Mouse (Mus musculus): ENCODE measurements around the gene Ube2n. TPM values are rescaled to one million over a fixed set of nuclear protein-coding genes. Genes with fewer than 3 reads are reported as not detected.
A peak's percentile ranks its signal among the peaks of the same experiment; 100 is the strongest.
"Not testable (repeated sequence)": the region's sequence is repeated elsewhere in the genome, so short reads cannot be mapped to it uniquely, and the experiment has no call there.

The Ube2n gene
- polyA plus RNA-seq, 1 experiment from 2014 or later: 432 TPM

GRCm38 (mm10) chr10:95549080-95549479 is 34.1 kb downstream of the Ube2n start:
- not testable (repeated sequence) for DNase-seq (ENCODE audit: low spot score); H3K9me3 ChIP-seq (replicated peaks); H3K4me3 ChIP-seq; H3K4me1 ChIP-seq; H3K27me3 ChIP-seq (ENCODE audit: low read depth, poor library complexity, severe bottlenecking); H3K27ac ChIP-seq
- 89% methylated on average over 5 of the region's 5 CpGs for WGBS
- peaks cover 77% of the 10 kb centered on the region for H3K36me3 ChIP-seq

- no peak overlapping the region for H3K4me3 ChIP-seq
- peaks cover 72% of the 10 kb centered on the region for H3K36me3 ChIP-seq
- no peaks in the 10 kb centered on the region for H3K9me3 ChIP-seq (replicated peaks)
- no peaks in the 10 kb centered on the region for H3K27me3 ChIP-seq (ENCODE audit: low read depth, poor library complexity, severe bottlenecking)
- H3K4me1 ChIP-seq: no peaks in the 10 kb centered on the region
- no peak overlapping the region for H3K27ac ChIP-seq
- no peak for DNase-seq (ENCODE audit: low spot score)
- 74% methylated on average over 1 of the region's 1 CpGs for WGBS
Observed at GRCm38 (mm10) chr10:95550506-95550905, 35.6 kb downstream of the Ube2n start.

- no peak for DNase-seq (ENCODE audit: low spot score)
- Histone ChIP-seq H3K4me3 (no peak overlapping the region), H3K27me3 (ENCODE audit: low read depth, poor library complexity, severe bottlenecking) (no peaks in the 10 kb centered on the region), H3K36me3 (peaks cover 63% of the 10 kb centered on the region), H3K4me1 (no peaks in the 10 kb centered on the region), H3K9me3 (replicated peaks) (no peaks in the 10 kb centered on the region), H3K27ac (no peak overlapping the region)
Observed at GRCm38 (mm10) chr10:95551752-95552151, 36.8 kb downstream of the Ube2n start.

- no peaks in the 10 kb centered on the region for H3K27me3 ChIP-seq (ENCODE audit: low read depth, poor library complexity, severe bottlenecking)
- 72% methylated on average over 3 of the region's 3 CpGs for WGBS
- no peaks in the 10 kb centered on the region for H3K4me1 ChIP-seq
- H3K4me3 ChIP-seq: no peak overlapping the region
- DNase-seq (ENCODE audit: low spot score): no peak
- no peaks in the 10 kb centered on the region for H3K9me3 ChIP-seq (replicated peaks)
- H3K36me3 ChIP-seq: peaks cover 58% of the 10 kb centered on the region
- no peak overlapping the region for H3K27ac ChIP-seq
Observed at GRCm38 (mm10) chr10:95552326-95552725, 37.4 kb downstream of the Ube2n start.

- Histone ChIP-seq H3K36me3 (peaks cover 53% of the 10 kb centered on the region), H3K27me3 (ENCODE audit: low read depth, poor library complexity, severe bottlenecking) (no peaks in the 10 kb centered on the region), H3K4me1 (peaks cover 3% of the 10 kb centered on the region; the same call in 1 of the 2 replicates), H3K9me3 (replicated peaks) (no peaks in the 10 kb centered on the region), H3K4me3 (no peak overlapping the region), H3K27ac (no peak overlapping the region)
- 87% methylated on average over 11 of the region's 11 CpGs for WGBS
- no peak for DNase-seq (ENCODE audit: low spot score)
Observed at GRCm38 (mm10) chr10:95555866-95556265, 40.9 kb downstream of the Ube2n start.

GRCm38 (mm10) chr10:95557337-95557828 is 42.4 kb downstream of the Ube2n start:
- 90% methylated on average over 5 of the region's 5 CpGs for WGBS
- Histone ChIP-seq H3K27me3 (ENCODE audit: low read depth, poor library complexity, severe bottlenecking) (no peaks in the 10 kb centered on the region), H3K27ac (no peak overlapping the region), H3K4me1 (peaks cover 14% of the 10 kb centered on the region), H3K4me3 (no peak overlapping the region), H3K36me3 (peaks cover 43% of the 10 kb centered on the region), H3K9me3 (replicated peaks) (no peaks in the 10 kb centered on the region)
- no peak for DNase-seq (ENCODE audit: low spot score)

- Histone ChIP-seq H3K27ac (no peak overlapping the region), H3K4me3 (no peak overlapping the region), H3K9me3 (replicated peaks) (no peaks in the 10 kb centered on the region), H3K27me3 (ENCODE audit: low read depth, poor library complexity, severe bottlenecking) (no peaks in the 10 kb centered on the region), H3K4me1 (peaks cover 18% of the 10 kb centered on the region), H3K36me3 (peaks cover 39% of the 10 kb centered on the region)
- DNase-seq (ENCODE audit: low spot score): no peak
- WGBS: 83% methylated on average over 7 of the region's 7 CpGs
Observed at GRCm38 (mm10) chr10:95559426-95559825, 44.5 kb downstream of the Ube2n start.

GRCm38 (mm10) chr10:95560394-95560983 is 45.5 kb downstream of the Ube2n start:
- Histone ChIP-seq H3K27me3 (ENCODE audit: low read depth, poor library complexity, severe bottlenecking) (no peaks in the 10 kb centered on the region), H3K9me3 (replicated peaks) (no peaks in the 10 kb centered on the region), H3K4me3 (no peak overlapping the region), H3K27ac (no peak overlapping the region), H3K36me3 (peaks cover 32% of the 10 kb centered on the region), H3K4me1 (peaks cover 28% of the 10 kb centered on the region)
- no peak for DNase-seq (ENCODE audit: low spot score)
- 91% methylated on average over 9 of the region's 9 CpGs for WGBS

- DNase-seq (ENCODE audit: low spot score): no peak
- Histone ChIP-seq H3K4me1 (peaks cover 32% of the 10 kb centered on the region), H3K4me3 (peak overlapping the region; percentile 92), H3K27me3 (ENCODE audit: low read depth, poor library complexity, severe bottlenecking) (no peaks in the 10 kb centered on the region), H3K36me3 (peaks cover 29% of the 10 kb centered on the region), H3K27ac (no peak overlapping the region), H3K9me3 (replicated peaks) (no peaks in the 10 kb centered on the region)
- WGBS: 76% methylated on average over 7 of the region's 7 CpGs
Observed at GRCm38 (mm10) chr10:95561616-95562015, 46.7 kb downstream of the Ube2n start.

GRCm38 (mm10) chr10:95562395-95562794 is 47.5 kb downstream of the Ube2n start:
- peaks cover 28% of the 10 kb centered on the region for H3K36me3 ChIP-seq
- peaks cover 32% of the 10 kb centered on the region for H3K4me1 ChIP-seq
- 12% methylated on average over 8 of the region's 8 CpGs for WGBS
- H3K27me3 ChIP-seq (ENCODE audit: low read depth, poor library complexity, severe bottlenecking): no peaks in the 10 kb centered on the region
- no peak for DNase-seq (ENCODE audit: low spot score)
- H3K9me3 ChIP-seq (replicated peaks): no peaks in the 10 kb centered on the region
- peak overlapping the region; percentile 96 for H3K27ac ChIP-seq
- H3K4me3 ChIP-seq: peak overlapping the region; percentile 92

- DNase-seq (ENCODE audit: low spot score): peak; percentile 71
- Histone ChIP-seq H3K4me3 (peak overlapping the region; percentile 92), H3K27ac (peak overlapping the region; percentile 96), H3K27me3 (ENCODE audit: low read depth, poor library complexity, severe bottlenecking) (no peaks in the 10 kb centered on the region), H3K4me1 (peaks cover 32% of the 10 kb centered on the region), H3K36me3 (peaks cover 21% of the 10 kb centered on the region), H3K9me3 (replicated peaks) (no peaks in the 10 kb centered on the region)
- whole genome bisulfite sequencing: under 1% methylated on average over 65 of the region's 65 CpGs
Observed at GRCm38 (mm10) chr10:95562859-95563841, 48.2 kb downstream of the Ube2n start.

- H3K4me3 ChIP-seq: peak within 1 kb of the TSS; percentile 92
- 1% methylated on average over 78 of the region's 97 CpGs for WGBS
- H3K36me3 ChIP-seq: peaks cover 14% of the 10 kb centered on the region
- H3K4me1 ChIP-seq: peaks cover 32% of the 10 kb centered on the region
- no peaks in the 10 kb centered on the region for H3K9me3 ChIP-seq (replicated peaks)
- DNase-seq (ENCODE audit: low spot score): peak; percentile 93
- H3K27me3 ChIP-seq (ENCODE audit: low read depth, poor library complexity, severe bottlenecking): no peaks in the 10 kb centered on the region
- peak within 1 kb of the TSS; percentile 96 for H3K27ac ChIP-seq
Observed at GRCm38 (mm10) chr10:95563851-95564845, 49.2 kb downstream of the Ube2n start, which contains the start of gene Nudt4. TSS of gene Nudt4 (minus strand) at chr10:95564146.
